Mouse (Mus musculus) liver, adult 2 months (tissue): ENCODE data around the gene Tapbpl. TPM values are rescaled to one million over a fixed set of nuclear protein-coding genes. Genes with fewer than 3 reads are reported as not detected.
A peak's percentile ranks its signal among the peaks of the same experiment; 100 is the strongest.

ENCODE experiments used
- DNase-seq: peaks from one replicate; pipeline ENCODE4 v3.0.0-alpha.2; 2011; ENCODE audit warnings: low read depth, low spot score; ENCODE audit errors: extremely low read depth
- H3K27ac ChIP-seq: fragments of 200-500 bp; replicated peaks from 2 replicates; pipeline ENCODE4 v1.5.1; 2012; ENCODE audit warnings: low read depth, mild to moderate bottlenecking, control low read depth, inconsistent platforms, low read length; ENCODE audit not compliant: insufficient read depth
- H3K27me3 ChIP-seq: fragments of 200-500 bp; 2 replicates; pipeline ENCODE4 v1.6.1; 2012; ENCODE audit warnings: mild to moderate bottlenecking, moderate library complexity, low read length, inconsistent platforms; ENCODE audit not compliant: control insufficient read depth, insufficient read depth
- H3K36me3 ChIP-seq: fragments of 200-500 bp; 2 replicates; pipeline ENCODE4 v1.6.1; 2012; ENCODE audit warnings: low read length, inconsistent platforms; ENCODE audit not compliant: control insufficient read depth, insufficient read depth
- H3K4me1 ChIP-seq: fragments of 200-500 bp; 2 replicates; pipeline ENCODE4 v1.6.1; 2011; ENCODE audit warnings: low read length; ENCODE audit not compliant: control insufficient read depth, insufficient read depth
- H3K4me3 ChIP-seq: fragments of 200-500 bp; 2 replicates; pipeline ENCODE4 v1.5.1; 2011; ENCODE audit warnings: low read depth, mild to moderate bottlenecking, control low read depth, low read length, moderate library complexity; ENCODE audit not compliant: insufficient read depth
- H3K79me2 ChIP-seq: fragments of 200-500 bp; 2 replicates; pipeline ENCODE4 v1.6.1; 2012; ENCODE audit warnings: inconsistent platforms, mild to moderate bottlenecking, low read length, moderate library complexity; ENCODE audit not compliant: control insufficient read depth, insufficient read depth
- H3K9ac ChIP-seq: fragments of 200-500 bp; 2 replicates; pipeline ENCODE4 v1.6.1; 2012; ENCODE audit warnings: low read depth, mild to moderate bottlenecking, control low read depth, inconsistent platforms, low read length
- CTCF ChIP-seq: fragments of 200-500 bp; IDR thresholded peaks from 2 replicates; pipeline ENCODE4 v1.5.1; 2011; ENCODE audit warnings: low read depth, low read length, control low read depth
- POLR2A ChIP-seq: fragments of 200-500 bp; IDR thresholded peaks from 2 replicates; pipeline ENCODE4 v1.6.1; 2011; ENCODE audit warnings: low read length, control low read depth; ENCODE audit not compliant: insufficient read depth; ENCODE audit errors: extremely low read depth
- WGBS: fragments of 180-500 bp; shearing (Covaris S2); methylation state at CpG from one replicate; pipeline ENCODE4 v1.1.7; 2018; 5-methylcytosine and 5-hydroxymethylcytosine counted together
- polyA plus RNA-seq: library from polyadenylated mRNA; depleted of rRNA; stranded (reverse); fragments of >200 nt; gene quantifications from 2 replicates; pipeline ENCODE4 v1.2.3, GENCODE M21; 2012
- total RNA-seq: library from RNA; depleted of rRNA; stranded (reverse); fragments of >200 nt; gene quantifications from 2 replicates; pipeline ENCODE4 v1.2.3, GENCODE M21; 2014

The Tapbpl gene
- total and polyA plus RNA-seq, 2 experiments: 15.0 to 18.2 TPM

GRCm38 (mm10) chr6:125237421-125237820 is 5.8 kb upstream of the Tapbpl start:
- Histone ChIP-seq H3K27ac (no peak overlapping the region), H3K4me1 (peaks cover 2% of the 10 kb centered on the region), H3K4me3 (no peak overlapping the region), H3K36me3 (no peaks in the 10 kb centered on the region), H3K27me3 (no peaks in the 10 kb centered on the region), H3K9ac (no peak overlapping the region), H3K79me2 (no peaks in the 10 kb centered on the region; the same call in 1 of the 2 replicates)
- WGBS: 82% methylated on average over 4 of the region's 4 CpGs
- no peak for DNase-seq
- TF ChIP-seq CTCF (no peak), POLR2A (no peak)

GRCm38 (mm10) chr6:125236782-125237181 is 5.1 kb upstream of the Tapbpl start, which contains the start of gene Cd27:
Cd27 (minus strand) TSS chr6:125237010.
- DNase-seq: no peak
- no peaks in the 10 kb centered on the region for H3K36me3 ChIP-seq
- no peaks in the 10 kb centered on the region for H3K27me3 ChIP-seq
- H3K4me3 ChIP-seq: no peak within 1 kb of the TSS
- H3K4me1 ChIP-seq: peaks cover 3% of the 10 kb centered on the region
- no peak within 1 kb of the TSS for H3K9ac ChIP-seq
- WGBS: 68% methylated on average over 6 of the region's 6 CpGs
- no peak for TF ChIP-seq CTCF
- TF ChIP-seq POLR2A: no peak
- H3K27ac ChIP-seq: no peak within 1 kb of the TSS
- no peaks in the 10 kb centered on the region; the same call in 1 of the 2 replicates for H3K79me2 ChIP-seq

- peaks cover 3% of the 10 kb centered on the region for H3K4me1 ChIP-seq
- H3K9ac ChIP-seq: no peak overlapping the region
- WGBS: 95% methylated on average over 6 of the region's 6 CpGs
- H3K79me2 ChIP-seq: no peaks in the 10 kb centered on the region; the same call in 1 of the 2 replicates
- H3K27me3 ChIP-seq: no peaks in the 10 kb centered on the region
- H3K4me3 ChIP-seq: no peak overlapping the region
- no peaks in the 10 kb centered on the region for H3K36me3 ChIP-seq
- TF ChIP-seq POLR2A: no peak
- TF ChIP-seq CTCF: no peak
- no peak overlapping the region for H3K27ac ChIP-seq
- no peak for DNase-seq
Observed at GRCm38 (mm10) chr6:125236341-125236740, 4.7 kb upstream of the Tapbpl start.

GRCm38 (mm10) chr6:125234520-125234828 is 2.8 kb upstream of the Tapbpl start:
- H3K4me1 ChIP-seq: peaks cover 6% of the 10 kb centered on the region
- no peak overlapping the region for H3K9ac ChIP-seq
- DNase-seq: no peak
- H3K27ac ChIP-seq: peak overlapping the region; percentile 50
- WGBS: 75% methylated on average over 5 of the region's 5 CpGs
- H3K79me2 ChIP-seq: peaks cover 4% of the 10 kb centered on the region; the same call in 1 of the 2 replicates
- H3K27me3 ChIP-seq: no peaks in the 10 kb centered on the region
- H3K36me3 ChIP-seq: 0 out of 2 replicates have a peak, but pooled peaks cover under 1% of the 10 kb centered on the region
- peak overlapping the region; percentile 8; the same call in 1 of the 2 replicates for H3K4me3 ChIP-seq
- no peak for TF ChIP-seq POLR2A
- no peak for TF ChIP-seq CTCF

GRCm38 (mm10) chr6:125233816-125234519 is 2.3 kb upstream of the Tapbpl start:
- peaks cover 4% of the 10 kb centered on the region; the same call in 1 of the 2 replicates for H3K79me2 ChIP-seq
- peak overlapping the region; percentile 50 for H3K27ac ChIP-seq
- TF ChIP-seq POLR2A (no peak), CTCF (no peak)
- DNase-seq: no peak
- WGBS: 59% methylated on average over 7 of the region's 7 CpGs
- H3K36me3 ChIP-seq: peaks cover 3% of the 10 kb centered on the region; the same call in 1 of the 2 replicates
- no peaks in the 10 kb centered on the region for H3K27me3 ChIP-seq
- peaks cover 6% of the 10 kb centered on the region for H3K4me1 ChIP-seq
- H3K9ac ChIP-seq: no peak overlapping the region
- peak overlapping the region; percentile 8; the same call in 1 of the 2 replicates for H3K4me3 ChIP-seq

- Histone ChIP-seq H3K36me3 (peaks cover 9% of the 10 kb centered on the region; the same call in 1 of the 2 replicates), H3K79me2 (peaks cover 4% of the 10 kb centered on the region; the same call in 1 of the 2 replicates), H3K27me3 (no peaks in the 10 kb centered on the region), H3K4me1 (peaks cover 6% of the 10 kb centered on the region), H3K27ac (peak overlapping the region; percentile 41; the same call in 1 of the 2 replicates), H3K4me3 (no peak overlapping the region; the same call in 1 of the 2 replicates), H3K9ac (no peak overlapping the region)
- DNase-seq: no peak
- TF ChIP-seq POLR2A (no peak), CTCF (no peak)
- WGBS: 62% methylated on average over 6 of the region's 6 CpGs
Observed at GRCm38 (mm10) chr6:125232516-125232915, 856 bp upstream of the Tapbpl start.
